Mouse (Mus musculus) retina, postnatal 7 days (tissue): ENCODE data around the gene Apobec3.

Experiments used
- DNase-seq: peaks from one replicate; pipeline ENCODE4 v3.0.0-alpha.2; 2012; ENCODE audit warnings: low read depth, low spot score

Gene Apobec3

GRCm38 (mm10) chr15:79891436-79892212 is at the start of gene Apobec3:
TSS of gene Apobec3 (plus strand) at chr15:79891659.
- DNase-seq, result no peak

DNA sequence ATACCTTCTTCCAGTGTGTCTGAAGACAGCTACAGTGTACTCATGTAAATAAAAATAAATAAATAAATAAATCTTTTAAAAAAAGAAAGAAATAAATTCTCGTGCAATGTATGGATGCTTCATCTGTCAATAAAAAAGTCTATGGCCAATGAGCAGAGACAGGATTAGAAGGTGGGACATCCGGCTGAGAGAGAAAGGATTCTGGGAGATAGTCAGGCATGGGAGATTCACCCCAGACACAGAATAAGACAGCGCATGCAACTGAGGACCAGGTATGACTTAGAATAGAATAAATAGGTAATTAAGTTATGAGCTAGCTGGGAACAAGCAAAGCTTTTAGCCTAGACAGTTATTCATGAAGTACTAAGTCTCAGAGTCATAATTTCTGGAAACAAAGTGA is 48.5 kb upstream of the Apobec3 start:
- no peak for DNase-seq

GRCm38 (mm10) chr15:79845986-79846385 is 45.5 kb upstream of the Apobec3 start:
- DNase-seq, result no peak

- DNase-seq, result no peak
Observed at GRCm38 (mm10) chr15:79847100-79847499, 44.4 kb upstream of the Apobec3 start.

GRCm38 (mm10) chr15:79850143-79850542 is 41.3 kb upstream of the Apobec3 start:
- no peak for DNase-seq

GRCm38 (mm10) chr15:79858979-79859378 is 32.5 kb upstream of the Apobec3 start:
- DNase-seq, result no peak

DNA sequence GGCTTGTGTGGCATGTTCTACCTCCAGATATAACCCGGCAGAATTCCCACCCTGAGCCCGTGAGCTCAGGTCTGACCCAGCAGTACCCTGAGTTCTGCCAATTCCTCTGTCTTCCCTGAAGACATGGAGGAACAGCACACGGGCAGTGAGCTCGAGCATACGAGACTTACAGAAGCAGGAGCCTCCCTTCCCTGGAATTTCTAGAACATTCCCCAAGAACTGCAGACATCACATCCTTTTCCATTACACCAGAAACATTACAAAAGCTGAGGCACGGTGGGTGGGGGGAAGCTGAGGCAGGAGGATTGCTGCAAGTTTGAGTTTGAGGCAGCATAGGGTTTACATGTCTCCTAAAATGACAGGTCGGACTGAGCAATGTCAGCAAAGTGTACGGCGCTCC is 31.6 kb upstream of the Apobec3 start:
- no peak for DNase-seq

- DNase-seq, result no peak
Observed at GRCm38 (mm10) chr15:79867260-79868002, 24.0 kb upstream of the Apobec3 start.

- DNase-seq, result peak; percentile 54
Observed at GRCm38 (mm10) chr15:79873545-79873944, 17.9 kb upstream of the Apobec3 start.

DNA sequence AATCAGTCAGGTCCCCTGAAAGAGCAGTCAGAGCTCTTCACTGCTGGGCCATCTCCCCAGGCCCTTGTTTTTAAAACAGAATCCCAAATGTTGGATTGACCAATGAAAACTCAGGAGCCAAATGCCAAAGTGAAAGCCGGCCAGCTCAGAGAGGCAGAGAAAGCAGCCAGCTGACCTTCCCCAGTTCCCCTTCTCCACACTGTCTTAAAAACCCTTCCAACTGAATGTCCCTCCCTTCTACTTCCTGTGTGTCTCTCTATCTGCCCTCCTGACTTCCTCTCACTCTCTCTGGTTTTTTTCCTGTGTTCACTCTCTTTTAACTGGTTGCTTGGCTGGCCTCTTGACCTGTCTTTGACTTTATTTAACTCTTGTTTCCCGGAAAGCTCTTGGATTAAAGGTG is 17.5 kb upstream of the Apobec3 start:
- no peak for DNase-seq

GRCm38 (mm10) chr15:79875261-79875995 is 16.0 kb upstream of the Apobec3 start:
- no peak for DNase-seq

- no peak for DNase-seq
Observed at GRCm38 (mm10) chr15:79878725-79879136, 12.7 kb upstream of the Apobec3 start.

DNA sequence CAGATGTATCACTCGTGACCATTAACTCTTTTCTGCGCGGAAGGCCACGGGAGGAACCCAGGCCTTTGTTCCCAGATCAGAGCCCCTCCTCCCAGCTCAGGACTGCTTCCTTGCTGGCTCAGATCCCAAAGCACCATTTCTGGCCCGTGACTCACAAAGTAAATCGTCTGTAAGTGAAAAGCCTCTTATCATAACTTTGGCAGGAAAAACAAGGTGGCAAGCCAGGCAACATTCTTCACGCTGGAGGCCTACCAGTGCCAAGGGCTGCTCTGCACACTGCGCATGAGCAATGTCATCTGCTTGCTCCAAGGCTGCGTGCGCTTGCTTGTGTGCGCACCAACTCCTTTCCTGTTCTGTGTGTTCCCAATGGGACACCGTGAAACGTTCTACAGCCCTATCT is 12.1 kb upstream of the Apobec3 start:
- no peak for DNase-seq

DNA sequence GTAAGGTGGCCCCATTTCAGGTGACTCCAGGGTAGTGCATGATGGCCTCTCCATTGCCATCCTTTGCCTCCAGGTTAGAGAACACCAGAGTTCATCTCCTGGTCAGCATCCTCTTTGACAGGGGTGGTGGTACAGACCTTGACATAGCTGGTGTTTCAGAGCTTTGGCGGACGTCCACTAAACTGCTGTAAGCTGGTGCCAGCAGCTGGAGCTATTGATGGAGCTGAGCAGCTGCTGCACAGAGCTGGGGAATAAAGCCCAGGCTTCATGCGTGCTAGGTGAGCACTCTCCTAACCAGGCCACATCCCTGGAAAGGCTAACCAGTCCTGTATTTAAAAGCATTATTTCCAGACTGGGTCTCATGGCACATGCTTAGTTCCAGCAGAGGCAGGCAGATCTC is 11.0 kb upstream of the Apobec3 start:
- no peak for DNase-seq

DNA sequence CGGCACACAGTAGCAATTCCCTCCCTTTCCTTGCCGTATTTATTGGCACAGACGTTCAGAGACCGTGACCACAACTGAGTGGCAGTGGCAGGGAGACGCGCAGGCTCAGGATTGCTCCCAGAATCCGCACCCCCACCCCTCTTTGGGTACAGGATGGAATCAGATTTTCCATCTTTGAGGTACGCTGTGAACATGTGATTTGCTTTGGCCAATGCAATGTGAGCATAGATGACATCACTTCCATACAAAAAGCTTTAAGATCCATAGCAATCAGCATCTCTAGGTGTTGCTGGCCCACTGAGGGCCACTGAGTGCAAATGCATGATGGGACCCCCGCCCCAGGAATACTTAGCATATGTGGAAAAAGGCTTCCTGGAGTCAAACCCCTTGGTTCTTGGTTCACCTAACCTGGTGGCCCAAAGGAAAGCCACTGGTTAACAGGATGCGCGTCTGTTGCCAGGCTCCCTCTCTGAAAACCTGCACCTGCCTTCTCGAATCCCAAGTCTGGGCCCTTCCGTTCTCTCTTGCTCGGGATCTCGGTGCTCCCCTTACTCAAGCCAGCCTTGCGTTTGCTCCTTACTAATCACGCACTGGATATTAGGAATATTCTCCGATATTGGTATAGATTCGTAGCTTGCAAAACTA is 8.7 kb upstream of the Apobec3 start:
- DNase-seq, result no peak

- DNase-seq, result peak; percentile 82
Observed at GRCm38 (mm10) chr15:79883352-79883822, 8.1 kb upstream of the Apobec3 start.

- DNase-seq, result no peak
Observed at GRCm38 (mm10) chr15:79884820-79885219, 6.6 kb upstream of the Apobec3 start.

DNA sequence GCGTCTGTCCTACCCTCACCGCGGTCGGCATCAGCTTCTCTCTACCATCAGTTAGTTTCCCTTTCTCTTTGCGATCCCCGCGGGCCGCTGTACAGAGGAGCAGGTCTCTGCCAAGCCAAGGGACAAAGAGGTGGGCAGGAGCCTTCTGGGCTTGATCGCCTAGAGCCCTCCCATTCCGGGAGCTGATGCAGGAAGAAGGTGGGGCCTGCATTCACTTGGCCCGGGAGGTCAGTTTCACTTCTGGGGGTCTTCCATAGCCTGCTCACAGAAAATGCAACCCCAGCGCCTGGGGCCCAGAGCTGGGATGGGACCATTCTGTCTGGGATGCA is 718 bp downstream of the Apobec3 start:
- no peak for DNase-seq

GRCm38 (mm10) chr15:79892995-79893823 is 1.8 kb downstream of the Apobec3 start:
- no peak for DNase-seq

DNA sequence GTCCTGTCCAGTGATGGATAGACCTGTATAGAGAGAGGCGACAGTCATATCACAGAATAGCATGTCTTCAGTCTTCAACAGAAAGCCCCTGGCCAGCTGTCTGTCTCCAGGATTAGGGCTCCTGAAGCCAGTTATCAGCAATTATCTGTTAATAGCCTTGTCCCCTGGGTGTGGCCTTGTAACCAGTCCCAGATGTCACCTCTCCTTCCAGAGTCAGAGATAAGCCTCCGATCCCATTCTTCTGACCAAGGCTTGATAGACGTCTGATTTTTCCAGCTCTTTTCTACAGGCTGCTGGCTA is 2.3 kb downstream of the Apobec3 start:
- DNase-seq, result no peak

DNA sequence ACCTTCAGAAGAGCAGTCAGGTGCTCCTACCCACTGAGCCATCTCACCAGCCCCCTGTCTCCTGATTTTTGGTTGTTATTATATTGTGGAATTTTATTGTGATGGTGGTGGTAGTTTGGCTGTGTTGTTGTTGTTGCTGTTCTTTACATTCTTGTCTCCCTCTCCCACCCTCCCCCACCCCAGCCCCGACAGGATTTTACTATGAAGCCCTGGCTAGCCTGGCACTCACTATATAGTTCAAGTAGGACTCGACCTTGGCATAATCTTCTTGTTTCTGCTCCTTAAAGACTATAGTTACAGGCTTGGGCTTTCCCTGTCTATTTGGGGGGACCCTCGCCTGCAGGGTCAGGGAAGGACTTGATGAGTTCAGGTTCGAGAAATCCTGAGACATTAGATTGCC is 2.9 kb downstream of the Apobec3 start:
- DNase-seq, result no peak
